Mouse (Mus musculus) layer of hippocampus, adult 9-10 months (tissue): ENCODE measurements at regions not wholly inside any gene's neighbourhood (a gene's known extent, or its start where the extent isn't known, plus 50 kb on each side); places are given as distances from the start of the nearest gene placed in this dataset.

ENCODE experiments used
- DNase-seq: peaks from one replicate; pipeline ENCODE4 v3.0.0; 2022; ENCODE audit warnings: low spot score

DNA sequence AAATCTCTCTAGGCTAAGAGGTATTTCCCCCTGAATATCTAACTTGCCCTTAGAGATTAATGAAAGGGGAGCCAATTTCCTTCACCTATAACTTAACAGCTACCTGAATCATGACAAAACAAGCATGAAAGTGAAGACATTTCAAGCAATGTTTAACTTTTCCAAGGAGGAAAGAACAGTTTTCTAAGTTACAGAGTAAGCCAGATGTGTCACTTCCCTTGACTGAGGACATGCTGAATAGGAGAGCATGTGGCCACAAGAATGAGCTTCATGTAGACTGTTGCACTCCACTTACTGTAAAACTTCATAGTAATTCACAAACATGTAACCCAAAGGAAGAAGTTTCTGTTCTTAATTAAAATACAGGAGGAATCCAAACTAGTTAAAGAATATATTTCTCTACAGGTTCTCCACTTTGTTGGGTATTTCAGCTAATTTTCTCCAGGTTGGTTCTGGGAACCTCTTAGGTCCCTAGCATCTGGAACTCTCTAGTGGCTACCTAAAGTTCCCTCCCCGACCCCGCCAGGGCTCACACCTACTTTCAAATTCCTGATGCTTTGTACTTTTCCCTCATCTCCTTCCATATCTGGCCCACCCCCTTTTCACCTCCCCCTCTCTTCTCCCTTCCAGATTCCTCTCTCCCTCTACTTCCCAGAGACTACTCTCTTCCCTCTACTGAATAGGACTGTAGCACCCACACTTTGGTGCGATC is 142.0 kb upstream of the Tyrp1 start:
- DNase-seq, result no peak

DNA sequence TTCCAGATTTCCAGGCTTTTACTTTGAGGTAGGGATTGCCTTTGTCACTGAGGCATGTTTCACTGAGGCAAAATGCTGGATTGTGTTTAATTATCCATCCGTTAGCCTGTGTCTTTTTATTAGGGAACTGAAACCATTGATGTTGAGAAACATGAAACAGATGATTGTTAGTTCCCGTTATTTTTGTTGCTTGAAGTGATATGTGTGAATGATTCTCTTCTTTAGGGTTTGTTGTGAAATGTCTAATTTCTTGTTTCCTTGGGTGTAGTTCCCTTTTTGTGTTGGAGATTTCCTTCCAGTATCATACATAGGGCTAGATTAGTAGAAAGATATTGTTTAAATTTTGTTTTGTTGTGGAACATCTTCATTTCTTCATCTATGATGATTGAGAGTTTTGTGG is 121.2 kb upstream of the Tyrp1 start:
- DNase-seq, result no peak

DNA sequence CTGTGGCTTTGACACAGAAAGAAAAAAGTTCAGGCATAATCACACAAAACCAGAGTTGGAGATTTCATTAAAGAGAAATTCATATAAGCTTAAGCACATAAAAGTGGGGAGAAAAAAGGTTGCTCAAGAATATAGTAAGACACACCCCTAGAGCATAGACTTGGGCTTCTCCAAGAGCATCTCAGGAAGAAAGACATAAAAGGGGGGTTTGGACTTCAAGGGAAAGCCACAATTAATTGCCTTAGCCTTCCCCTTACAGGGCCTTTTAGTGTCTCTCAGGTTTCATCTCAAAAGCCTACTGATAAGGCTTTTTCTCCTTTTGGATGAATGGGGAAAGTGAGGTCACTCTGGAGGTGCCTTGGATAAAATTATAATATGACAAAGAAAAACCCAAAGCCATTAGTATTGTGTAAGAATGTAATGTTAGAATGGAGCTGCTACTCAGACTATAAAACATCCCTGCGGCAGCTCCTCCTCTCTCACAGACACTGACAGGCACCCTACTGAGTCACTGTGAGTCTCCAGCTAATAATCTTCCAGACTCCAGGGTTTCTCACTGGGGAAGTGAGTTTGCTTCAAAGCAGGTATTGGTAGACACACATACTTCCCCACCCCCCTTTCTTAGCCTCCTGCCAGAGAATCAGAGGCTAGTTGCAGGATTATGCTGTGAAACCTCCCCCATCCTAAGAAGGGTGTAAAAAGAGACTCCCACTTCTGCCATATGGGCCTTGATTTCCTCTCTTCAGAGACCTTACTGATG is 88.8 kb upstream of the Tyrp1 start:
- DNase-seq, result no peak

DNA sequence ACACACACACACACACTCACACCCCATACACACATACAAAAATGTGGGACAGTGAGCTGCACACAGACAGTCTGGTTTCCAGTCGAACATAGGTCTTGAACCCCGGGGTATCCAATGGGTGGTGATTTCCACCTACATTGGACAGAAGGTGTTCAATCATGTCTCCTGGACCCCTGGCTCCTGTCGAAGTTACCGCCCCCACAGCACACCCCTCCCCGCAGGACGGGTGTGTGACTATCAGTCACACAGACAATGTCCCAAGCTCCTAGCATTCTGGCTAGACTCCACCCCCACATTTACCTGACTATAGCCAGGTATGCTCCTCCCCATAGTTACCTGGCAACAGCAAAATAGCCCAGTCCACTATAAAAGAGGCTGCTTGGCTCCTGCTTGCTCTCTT is 81.7 kb upstream of the Tyrp1 start:
- DNase-seq, result no peak

DNA sequence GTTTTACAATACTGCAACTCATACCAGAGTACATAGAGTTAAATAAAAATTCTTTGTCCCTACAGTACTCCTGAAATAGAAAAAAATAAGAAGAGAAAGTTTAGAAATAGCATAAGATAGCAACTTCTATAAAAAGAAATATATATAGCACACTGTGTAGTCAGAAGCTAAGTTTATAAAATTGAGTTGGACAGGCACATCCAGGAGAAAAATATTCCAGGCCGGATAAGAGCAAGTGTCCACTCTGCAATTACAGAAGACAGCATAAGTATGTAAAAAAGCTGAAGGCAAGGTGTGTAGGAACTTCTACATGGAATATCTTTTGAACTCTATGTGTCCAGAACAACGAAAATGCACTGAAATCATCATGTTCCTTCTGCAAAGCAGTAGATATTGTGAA is 77.8 kb upstream of the Tyrp1 start:
- no peak for DNase-seq

DNA sequence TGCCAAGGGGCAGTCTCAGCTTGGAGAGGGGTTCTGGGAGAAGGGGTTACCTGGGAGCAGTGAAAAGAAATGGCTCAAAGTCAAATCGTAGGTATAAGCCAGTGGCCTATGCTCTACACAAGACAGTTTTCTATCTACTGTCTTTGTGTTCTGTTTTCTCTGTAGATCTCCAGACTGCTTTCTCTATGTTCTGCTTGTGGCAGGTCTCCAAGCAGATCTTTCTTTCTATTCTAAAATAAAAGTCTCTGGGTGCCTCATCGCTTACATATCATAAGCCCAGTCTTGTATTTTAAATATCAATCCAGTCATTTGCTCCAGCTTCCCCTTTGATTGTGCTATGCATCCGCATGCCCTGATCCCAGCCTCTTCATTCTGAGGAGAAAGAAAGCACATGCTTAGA is 69.9 kb upstream of the Tyrp1 start:
- DNase-seq, result no peak

DNA sequence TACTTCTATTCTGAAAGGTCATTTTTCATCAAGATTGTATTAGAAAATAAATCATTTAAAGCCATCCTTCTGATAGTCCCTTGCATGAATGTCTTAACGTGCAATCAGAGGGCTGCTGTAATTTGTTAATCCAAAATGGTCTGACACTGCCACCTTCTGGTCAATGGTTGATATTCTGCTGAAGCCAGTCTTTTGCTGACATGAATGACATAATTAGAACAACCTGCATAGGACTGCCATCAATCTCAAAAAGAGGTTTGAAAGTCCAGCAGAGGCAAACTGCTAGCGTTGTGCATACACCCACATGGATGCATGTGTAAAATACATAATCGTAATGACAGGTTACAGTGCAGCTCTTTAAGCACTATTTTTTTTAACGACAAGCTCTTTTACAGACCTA is 68.1 kb upstream of the Tyrp1 start:
- peak; percentile 63 for DNase-seq

DNA sequence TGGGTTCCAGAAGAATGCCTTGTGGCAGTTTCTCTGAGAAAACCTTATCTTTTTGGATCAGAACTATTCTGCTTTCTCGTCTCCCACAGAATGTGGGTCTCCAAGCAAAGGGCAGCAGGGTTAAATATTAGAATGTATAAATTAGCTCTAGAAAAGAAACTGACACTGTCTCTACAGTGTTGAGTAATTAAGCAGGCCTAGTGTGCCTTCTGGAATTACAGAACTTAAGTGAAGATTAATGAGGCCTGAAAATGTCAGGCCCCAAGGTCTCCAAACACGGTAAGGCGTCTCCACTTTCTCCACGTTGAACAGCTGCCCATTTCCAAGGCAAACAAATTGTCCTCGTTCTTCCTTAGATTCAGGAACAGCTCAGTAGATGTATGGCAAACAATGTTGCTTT is 66.5 kb upstream of the Tyrp1 start:
- no peak for DNase-seq
